Mouse (Mus musculus) E14TG2a.4 (cell line): ENCODE data around the gene Ankrd7.

Experiments
- H3K27me3 ChIP-seq: 2 replicates; pipeline ENCODE4 v1.6.1; 2014; ENCODE audit warnings: low read length, control low read depth; ENCODE audit not compliant: insufficient read depth
- H3K36me3 ChIP-seq: 2 replicates; pipeline ENCODE4 v1.6.1; 2014; ENCODE audit warnings: low read length, control low read depth; ENCODE audit not compliant: insufficient read depth
- H3K4me1 ChIP-seq: replicated peaks from 2 replicates; pipeline ENCODE4 v1.6.1; 2014; ENCODE audit warnings: low read depth, low read length, control low read depth
- H3K4me3 ChIP-seq: replicated peaks from 2 replicates; pipeline ENCODE4 v1.5.1; 2014; ENCODE audit warnings: mild to moderate bottlenecking, low read length
- H3K9me3 ChIP-seq: 2 replicates; pipeline ENCODE4 v1.6.1; 2014; ENCODE audit warnings: low read length, control low read depth
- CTCF ChIP-seq: conservative IDR thresholded peaks from 2 replicates; pipeline ENCODE4 v1.5.1; 2014; ENCODE audit warnings: low read length
- NANOG ChIP-seq: IDR thresholded peaks from 2 replicates; pipeline ENCODE4 v1.6.1; 2014; ENCODE audit warnings: borderline replicate concordance, low read length, mixed read lengths
- POU5F1 ChIP-seq: IDR thresholded peaks from 2 replicates; pipeline ENCODE4 v1.6.1; 2014; ENCODE audit warnings: low read length, borderline replicate concordance

Ankrd7 gene

DNA sequence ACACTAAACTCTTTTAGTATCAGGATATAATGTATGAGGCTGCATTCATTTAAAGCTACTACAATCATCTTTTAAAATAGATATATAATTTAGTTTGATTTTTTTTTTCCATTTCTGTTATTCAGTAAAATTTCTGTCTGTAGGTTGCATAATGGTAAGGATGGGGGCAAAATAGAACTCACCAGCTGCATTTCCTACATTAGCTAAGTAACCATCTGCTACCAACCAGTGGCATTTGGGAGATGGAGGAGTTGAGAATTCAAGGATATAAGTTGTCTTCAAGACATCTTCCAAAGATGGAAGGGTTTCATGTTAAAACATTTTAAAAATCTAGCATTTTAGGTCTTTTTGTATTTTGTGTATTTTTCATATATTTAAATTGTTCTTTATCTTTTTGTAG, 10.8 kb upstream of the Ankrd7 start:
- H3K27me3 ChIP-seq: no peaks in the 10 kb centered on the region
- peaks cover 37% of the 10 kb centered on the region for H3K36me3 ChIP-seq
- no peak overlapping the region for H3K4me3 ChIP-seq
- no peak for TF ChIP-seq CTCF
- TF ChIP-seq POU5F1: no peak
- no peak for TF ChIP-seq NANOG
- peaks cover 2% of the 10 kb centered on the region for H3K4me1 ChIP-seq
- peaks cover 4% of the 10 kb centered on the region; the same call in 1 of the 2 replicates for H3K9me3 ChIP-seq

DNA sequence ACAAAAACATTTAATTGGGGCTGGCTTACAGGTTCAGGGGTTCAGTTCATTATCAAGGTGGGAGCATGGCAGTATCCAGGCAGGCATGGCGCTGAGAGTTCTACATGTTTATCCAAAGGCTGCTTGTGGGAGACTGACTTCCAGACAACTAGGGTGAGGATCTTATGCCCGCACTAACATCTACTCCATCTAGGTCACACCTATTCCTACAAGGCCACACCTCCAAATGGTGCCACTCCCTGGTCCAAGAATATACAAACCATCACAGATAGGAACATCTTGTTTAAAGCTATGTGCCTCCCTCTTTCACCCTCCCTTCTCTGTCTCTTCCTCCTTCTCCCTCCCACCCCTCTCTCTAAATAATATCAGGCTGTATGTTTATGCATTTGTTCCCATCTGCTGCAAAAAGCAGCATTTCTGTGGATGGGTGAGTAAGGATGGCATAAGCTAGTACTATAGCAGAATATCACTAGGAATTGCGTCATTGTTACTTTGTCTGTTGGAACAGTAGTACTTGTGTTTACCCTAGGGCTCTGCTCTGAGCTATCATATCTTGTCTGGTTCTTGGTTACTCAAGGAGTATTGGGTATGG, 9.5 kb upstream of the Ankrd7 start:
- no peak for TF ChIP-seq CTCF
- TF ChIP-seq POU5F1: no peak
- TF ChIP-seq NANOG: no peak
- H3K4me3 ChIP-seq: no peak overlapping the region
- H3K36me3 ChIP-seq: peaks cover 25% of the 10 kb centered on the region
- H3K4me1 ChIP-seq: no peaks in the 10 kb centered on the region
- H3K27me3 ChIP-seq: no peaks in the 10 kb centered on the region
- peaks cover 14% of the 10 kb centered on the region for H3K9me3 ChIP-seq

DNA sequence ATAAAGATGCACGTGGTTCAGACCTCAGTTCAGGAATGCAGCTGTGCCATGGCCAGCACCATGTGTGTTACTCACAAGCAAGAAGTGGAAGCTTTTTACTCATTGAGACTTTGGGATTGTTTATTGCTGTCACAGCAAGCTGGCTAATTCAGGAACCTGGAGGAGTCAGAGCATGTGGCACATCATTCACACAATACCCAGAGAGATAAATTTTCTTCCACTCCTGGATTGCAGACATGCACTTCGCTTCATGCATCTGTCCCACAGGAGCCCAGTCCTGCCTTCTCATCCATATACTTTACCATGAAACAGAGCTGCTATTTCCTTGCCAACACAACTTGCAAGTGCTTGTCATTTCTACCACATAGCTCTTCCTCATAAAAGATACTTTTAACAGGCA, 22.9 kb downstream of the Ankrd7 start:
- no peak for TF ChIP-seq CTCF
- no peak for TF ChIP-seq NANOG
- no peak for TF ChIP-seq POU5F1
- no peak overlapping the region for H3K4me3 ChIP-seq

DNA sequence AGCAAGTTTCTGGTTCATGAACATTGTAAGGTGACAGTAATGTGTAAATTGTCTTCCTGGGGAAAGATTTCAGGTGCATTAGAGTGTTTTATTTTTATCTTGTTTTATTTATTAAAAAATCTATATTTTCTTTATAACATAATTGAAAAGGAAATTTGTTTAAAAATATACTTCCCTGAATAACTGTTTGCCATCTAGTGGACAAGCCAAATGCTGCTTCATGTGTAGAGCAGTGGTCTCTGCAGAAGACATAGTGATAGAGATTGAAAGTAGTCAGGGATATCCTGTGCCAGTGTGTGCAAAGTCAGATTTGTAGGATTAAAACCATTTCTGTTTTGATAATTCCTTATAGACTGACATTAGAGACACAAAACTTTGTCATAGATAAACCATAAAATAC, 28.0 kb downstream of the Ankrd7 start:
- Histone ChIP-seq H3K27me3 (no peaks in the 10 kb centered on the region), H3K36me3 (no peaks in the 10 kb centered on the region), H3K9me3 (peaks cover 38% of the 10 kb centered on the region), H3K4me1 (no peaks in the 10 kb centered on the region), H3K4me3 (no peak overlapping the region)
- TF ChIP-seq POU5F1 (no peak), CTCF (no peak), NANOG (no peak)

More for the DNA sequence above, 22.9 kb downstream of the Ankrd7 start:
- H3K9me3 ChIP-seq: peaks cover 21% of the 10 kb centered on the region
- no peaks in the 10 kb centered on the region for H3K36me3 ChIP-seq
- H3K4me1 ChIP-seq: no peaks in the 10 kb centered on the region
- H3K27me3 ChIP-seq: no peaks in the 10 kb centered on the region

DNA sequence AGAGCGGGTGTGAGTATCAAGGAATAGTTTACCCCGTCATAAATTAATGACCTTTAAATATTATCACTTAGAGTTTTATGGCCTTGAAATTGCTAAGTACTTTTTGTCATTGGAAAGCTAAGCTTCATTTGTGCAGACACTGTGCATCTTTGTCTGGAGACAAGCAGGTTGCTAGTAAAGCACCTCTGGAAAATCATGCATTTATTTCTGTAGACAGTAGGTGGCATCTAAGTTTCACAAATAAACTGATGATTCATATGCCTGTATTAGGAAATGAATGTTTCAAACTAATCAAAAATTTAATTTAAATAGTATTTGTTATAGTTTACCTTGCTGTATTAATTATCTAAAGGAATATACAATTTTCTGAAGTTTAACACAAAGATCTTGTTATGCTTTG, 41.1 kb downstream of the Ankrd7 start:
- H3K27me3 ChIP-seq: no peaks in the 10 kb centered on the region
- H3K4me3 ChIP-seq: no peak overlapping the region
- H3K4me1 ChIP-seq: no peaks in the 10 kb centered on the region
- no peaks in the 10 kb centered on the region for H3K36me3 ChIP-seq
- no peaks in the 10 kb centered on the region for H3K9me3 ChIP-seq
- no peak for TF ChIP-seq POU5F1
- no peak for TF ChIP-seq CTCF
- no peak for TF ChIP-seq NANOG

DNA sequence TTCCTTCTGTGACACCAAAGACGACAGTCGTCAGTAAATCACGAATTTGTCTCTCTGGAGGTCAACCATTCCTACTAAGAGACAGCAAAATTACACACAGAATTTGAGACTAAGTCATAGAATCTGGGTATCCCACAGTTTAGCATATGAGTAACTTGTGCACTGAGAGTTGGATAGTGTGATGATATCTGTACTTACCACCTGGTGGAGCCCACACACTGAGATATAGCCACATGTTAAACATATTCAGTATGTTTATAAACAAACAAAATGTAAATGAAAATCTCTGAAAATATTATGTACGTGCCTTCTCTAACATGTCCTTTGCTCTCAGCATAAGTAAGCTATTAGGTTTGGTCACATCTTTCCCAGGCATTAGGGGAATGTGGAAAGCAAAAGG, 47.1 kb downstream of the Ankrd7 start:
- no peaks in the 10 kb centered on the region for H3K27me3 ChIP-seq
- TF ChIP-seq CTCF (no peak), POU5F1 (no peak), NANOG (no peak)
- no peaks in the 10 kb centered on the region for H3K4me1 ChIP-seq
- H3K4me3 ChIP-seq: no peak overlapping the region
- no peaks in the 10 kb centered on the region for H3K9me3 ChIP-seq
- H3K36me3 ChIP-seq: no peaks in the 10 kb centered on the region

DNA sequence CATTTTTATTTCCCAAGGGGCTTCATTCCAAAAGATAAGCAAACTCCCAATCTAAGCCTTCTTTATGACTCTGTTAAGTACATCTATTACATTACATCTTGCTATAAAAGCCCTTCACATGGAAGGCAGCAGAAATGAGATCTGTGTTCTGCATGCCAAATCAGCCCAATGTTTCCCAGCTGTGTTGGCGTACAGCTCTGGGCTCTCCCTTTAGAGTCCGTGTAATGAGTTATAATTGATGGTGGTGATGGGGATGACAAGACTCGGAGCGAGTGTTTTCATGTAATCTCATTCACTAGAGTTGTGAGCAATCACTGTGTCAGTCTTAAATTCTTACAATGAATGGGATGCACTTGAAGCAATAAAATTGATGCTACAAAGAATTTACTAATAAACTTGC, 49.9 kb downstream of the Ankrd7 start:
- Histone ChIP-seq H3K4me3 (no peak overlapping the region), H3K27me3 (no peaks in the 10 kb centered on the region), H3K4me1 (no peaks in the 10 kb centered on the region), H3K36me3 (no peaks in the 10 kb centered on the region), H3K9me3 (no peaks in the 10 kb centered on the region)
- TF ChIP-seq NANOG (no peak), CTCF (no peak), POU5F1 (no peak)

DNA sequence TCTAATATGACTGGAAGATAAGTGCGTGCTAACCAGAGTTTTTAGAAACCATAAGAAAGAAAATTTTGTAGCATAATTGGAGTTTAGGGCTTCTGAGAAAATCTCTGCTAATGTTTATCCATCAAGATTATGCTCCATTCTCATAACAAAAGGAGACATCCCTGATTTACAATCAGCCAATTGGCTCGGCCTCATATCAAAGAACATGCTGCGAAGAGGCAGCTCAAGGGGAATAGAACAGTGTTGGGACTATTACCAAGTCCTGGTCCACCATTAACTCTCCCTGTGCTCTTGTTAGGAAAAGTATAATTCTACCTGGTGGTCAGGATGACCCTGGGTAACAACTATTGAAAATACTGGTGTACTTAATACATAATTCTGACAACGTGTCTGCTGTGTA, 50.4 kb downstream of the Ankrd7 start:
- TF ChIP-seq POU5F1 (no peak), CTCF (no peak), NANOG (no peak)
- Histone ChIP-seq H3K36me3 (no peaks in the 10 kb centered on the region), H3K4me3 (no peak overlapping the region), H3K27me3 (no peaks in the 10 kb centered on the region), H3K4me1 (no peaks in the 10 kb centered on the region), H3K9me3 (no peaks in the 10 kb centered on the region)
